Mouse (Mus musculus) adrenal gland, adult 2 months (tissue): ENCODE measurements at regions not wholly inside any gene's neighbourhood (a gene's known extent, or its start where the extent isn't known, plus 50 kb on each side); places are given as distances from the start of the nearest gene placed in this dataset.

Source experiments
- DNase-seq: peaks from one replicate; pipeline ENCODE4 v3.0.0; 2021

DNA sequence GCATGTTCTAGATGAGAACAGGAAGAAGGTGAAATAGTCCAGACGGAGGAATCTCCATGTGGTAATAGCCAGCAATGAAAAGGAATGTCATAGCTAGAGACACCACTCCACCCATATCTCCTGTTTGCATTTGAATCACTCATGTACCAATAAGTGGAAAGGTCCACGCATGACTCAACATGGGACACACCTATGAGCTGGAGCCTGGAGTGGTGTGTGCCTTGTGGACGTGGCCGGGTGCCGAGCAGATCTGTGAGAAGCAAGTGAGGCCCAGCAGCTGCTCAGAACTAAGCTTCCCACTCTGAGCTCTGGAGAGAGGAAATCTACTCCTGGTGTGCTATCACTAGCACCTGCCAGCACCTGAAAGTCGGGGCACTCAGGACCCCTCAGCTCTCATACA lies 116.4 kb upstream of the Xylt1 start:
- DNase-seq, result no peak

DNA sequence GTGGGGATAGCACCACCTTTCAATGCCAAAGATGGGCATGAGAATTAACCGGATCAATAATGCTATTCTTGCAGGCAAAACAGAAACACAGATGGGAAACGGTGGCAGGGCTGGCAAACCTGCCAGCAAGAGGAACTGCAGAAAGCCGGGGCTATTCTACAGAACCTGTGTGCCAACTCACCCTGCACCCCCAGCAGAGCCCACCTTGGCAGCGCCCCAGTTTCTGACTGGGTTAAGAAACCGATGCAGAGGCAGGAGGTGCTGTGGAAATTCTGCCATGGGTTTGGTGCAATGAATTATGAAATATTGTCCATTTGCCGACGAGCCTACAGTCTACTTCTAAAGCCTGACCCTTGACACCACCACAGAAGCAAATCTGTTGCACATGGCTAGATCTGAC lies 112.7 kb upstream of the Xylt1 start:
- DNase-seq, result no peak

DNA sequence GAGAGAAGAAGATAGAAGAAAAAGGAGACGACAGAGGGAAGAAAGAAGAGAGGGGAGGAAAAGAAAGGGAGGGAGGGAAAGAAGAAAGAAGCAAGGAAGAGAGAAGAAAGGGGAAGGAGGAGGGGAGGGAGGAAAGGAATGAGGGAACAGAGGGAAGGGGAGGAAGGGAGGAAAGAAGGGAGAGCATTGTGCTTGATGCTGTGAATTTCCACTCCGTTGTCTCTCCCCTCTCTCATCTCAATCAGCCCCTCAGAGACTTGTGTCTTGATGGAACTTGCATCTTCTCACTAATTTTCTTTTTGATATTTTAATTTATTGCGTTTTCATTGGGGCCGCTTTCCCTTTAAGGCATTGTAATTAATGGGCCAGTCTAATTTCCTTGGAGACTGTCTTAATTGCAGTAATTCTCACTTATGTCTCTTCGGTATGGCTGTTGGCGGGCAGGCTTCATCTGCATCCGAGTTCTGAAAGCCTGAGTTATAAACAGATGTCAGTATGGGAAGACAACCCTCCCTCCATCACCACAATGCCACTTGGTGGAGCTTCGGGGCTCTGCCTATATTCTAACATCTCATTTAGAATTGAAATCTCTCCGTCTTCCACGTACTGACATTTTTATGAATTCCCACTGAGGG lies 111.4 kb upstream of the Xylt1 start:
- no peak for DNase-seq

DNA sequence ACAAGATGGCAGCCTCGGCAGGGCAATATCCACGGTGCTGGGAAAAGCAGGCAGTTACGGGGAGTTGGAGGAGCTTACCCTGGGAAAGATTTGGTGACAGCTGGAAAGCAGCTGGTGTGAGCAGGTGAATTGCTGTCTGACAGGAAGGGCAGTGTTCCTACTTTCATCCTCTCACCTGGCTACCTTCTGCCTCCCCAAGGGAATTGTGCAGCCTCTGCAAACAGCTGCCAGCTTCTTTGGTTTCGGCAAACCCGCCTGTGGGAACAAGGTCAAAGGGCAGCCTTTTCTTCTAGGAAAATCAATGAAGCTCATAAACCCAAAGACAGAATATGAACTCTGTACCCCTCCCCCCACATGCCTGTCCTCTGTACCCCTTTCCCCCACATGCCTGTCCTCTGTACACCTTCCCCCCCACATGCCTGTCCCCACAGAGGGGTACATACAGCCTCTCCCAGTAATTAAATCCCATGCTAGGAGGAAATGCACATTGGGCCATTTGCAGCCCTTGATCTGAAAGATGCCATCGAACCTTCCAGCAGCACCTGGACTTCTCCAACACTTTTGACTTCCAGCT lies 102.3 kb upstream of the Xylt1 start:
- no peak for DNase-seq

DNA sequence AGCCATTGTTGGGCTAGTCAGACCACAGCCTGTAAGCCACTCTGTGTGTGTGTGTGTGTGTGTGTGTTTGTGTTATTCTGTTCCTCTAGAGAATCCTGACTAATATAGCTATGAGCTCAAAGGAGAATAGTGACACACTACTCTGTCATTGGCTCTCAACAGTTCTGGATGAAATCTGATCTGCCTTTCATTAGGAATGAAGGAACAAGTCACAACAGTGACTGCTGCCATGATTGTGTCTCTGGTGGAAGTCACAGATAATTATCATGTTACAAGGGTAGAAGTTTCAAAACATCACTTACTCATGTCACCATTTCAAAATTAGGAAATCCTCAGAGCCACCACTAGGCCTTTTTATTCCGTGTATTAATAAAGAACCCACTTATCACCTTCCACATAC lies 98.6 kb upstream of the Xylt1 start:
- DNase-seq, result no peak

DNA sequence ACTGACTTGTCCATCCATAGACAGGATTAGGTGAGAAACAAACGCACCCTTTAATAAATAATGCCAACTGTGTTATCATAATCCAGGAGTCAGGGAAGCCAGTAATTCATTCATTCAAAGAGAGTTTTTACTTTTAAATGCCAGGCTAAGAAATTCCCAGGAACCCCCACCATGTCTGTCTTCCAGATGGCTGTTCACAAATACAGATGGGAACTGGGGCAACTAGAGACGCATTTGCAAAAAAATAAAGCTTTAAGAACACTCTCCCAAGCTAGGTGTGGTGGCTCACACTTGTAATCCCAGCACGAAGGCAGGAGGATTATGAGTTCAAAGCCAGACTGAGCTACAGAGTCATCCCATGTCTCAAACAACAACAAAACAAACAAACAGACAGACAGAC lies 95.6 kb upstream of the Xylt1 start:
- DNase-seq, result no peak

DNA sequence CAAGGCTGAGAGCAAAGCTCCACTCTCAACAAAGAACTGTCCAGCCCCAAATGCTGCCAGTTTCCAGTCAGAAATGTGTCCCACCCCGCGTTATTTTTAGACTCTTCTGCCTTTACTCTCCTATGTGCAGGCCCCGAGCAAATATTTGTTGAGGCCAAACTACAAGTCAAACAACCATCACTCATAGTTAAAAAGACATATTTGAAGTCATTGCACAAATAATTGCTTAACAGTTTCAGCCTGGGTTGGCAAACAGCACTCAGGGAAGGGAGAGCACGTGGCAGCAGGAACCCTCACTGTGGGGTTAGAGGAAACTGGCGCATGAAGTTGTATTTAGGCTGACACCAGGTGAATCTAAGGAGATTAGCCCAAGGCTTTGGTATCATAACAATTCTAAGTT lies 94.8 kb upstream of the Xylt1 start:
- peak; percentile 10 for DNase-seq

DNA sequence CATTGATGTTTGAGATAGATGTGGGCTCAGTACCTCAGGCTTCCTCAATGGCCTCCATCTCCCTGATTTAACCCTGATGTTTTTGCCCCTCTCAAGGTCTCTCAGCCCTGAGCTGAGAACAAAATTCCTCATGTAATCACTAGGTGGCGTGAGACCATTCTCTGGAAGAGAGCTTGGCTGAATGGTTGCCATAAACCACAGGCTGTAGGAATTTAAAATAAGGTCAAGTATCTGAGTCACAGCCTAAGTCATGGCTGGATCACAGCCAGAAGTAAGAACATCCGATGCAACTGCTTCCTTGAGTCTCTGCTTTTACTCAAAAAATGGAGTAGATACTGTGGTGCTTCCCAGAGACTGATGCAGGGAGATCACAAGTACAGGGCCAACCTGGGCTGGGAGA lies 77.1 kb upstream of the Xylt1 start:
- DNase-seq, result peak; percentile 58

DNA sequence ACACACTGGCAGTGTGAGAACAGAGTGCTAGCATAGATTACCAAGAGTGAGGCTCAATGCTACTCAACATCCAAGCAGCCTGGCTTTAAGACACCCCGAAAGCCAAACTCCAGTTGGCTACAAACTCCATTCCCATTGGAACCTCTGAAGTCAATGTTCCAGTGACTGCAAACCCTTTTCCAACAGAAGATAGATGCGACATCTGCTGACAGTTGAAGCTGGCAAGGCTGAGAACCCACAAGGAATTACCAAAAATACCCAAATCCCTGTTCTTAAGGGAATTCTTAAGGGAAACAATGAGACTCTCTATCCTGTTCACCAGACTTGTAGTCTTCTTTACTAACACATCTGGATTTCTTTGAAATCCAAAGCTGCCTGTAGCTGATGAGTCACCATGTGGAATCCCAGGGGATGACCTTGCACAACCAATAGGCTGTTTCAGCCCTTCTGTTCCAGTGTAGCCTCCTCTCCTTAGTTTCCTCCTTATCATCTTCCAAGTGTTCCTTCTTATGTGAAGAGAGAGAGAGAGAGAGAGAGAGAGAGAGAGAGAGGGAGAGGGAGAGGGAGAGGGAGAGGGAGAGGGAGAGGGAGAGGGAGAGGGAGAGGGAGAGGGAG lies 70.1 kb upstream of the Xylt1 start:
- DNase-seq, result peak; percentile 62

DNA sequence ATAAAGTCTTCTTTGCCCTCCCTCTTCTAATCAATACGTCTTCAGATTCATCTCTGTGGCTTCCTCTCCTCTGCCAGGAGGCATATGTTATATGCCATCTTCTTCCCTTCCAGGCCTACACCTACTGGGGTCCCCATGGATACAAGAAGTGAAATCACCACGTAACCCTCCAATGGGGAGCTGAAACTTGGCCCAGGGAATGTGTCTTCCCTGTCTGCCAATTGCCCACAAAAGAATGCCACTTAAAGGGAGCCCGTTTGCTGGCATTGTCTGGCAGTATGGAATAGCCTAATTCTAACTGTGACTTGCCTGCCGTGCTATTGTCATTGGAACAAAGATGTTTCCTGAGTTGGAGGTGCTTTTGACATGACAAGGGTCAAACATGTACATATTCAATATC lies 69.5 kb upstream of the Xylt1 start:
- DNase-seq, result no peak

DNA sequence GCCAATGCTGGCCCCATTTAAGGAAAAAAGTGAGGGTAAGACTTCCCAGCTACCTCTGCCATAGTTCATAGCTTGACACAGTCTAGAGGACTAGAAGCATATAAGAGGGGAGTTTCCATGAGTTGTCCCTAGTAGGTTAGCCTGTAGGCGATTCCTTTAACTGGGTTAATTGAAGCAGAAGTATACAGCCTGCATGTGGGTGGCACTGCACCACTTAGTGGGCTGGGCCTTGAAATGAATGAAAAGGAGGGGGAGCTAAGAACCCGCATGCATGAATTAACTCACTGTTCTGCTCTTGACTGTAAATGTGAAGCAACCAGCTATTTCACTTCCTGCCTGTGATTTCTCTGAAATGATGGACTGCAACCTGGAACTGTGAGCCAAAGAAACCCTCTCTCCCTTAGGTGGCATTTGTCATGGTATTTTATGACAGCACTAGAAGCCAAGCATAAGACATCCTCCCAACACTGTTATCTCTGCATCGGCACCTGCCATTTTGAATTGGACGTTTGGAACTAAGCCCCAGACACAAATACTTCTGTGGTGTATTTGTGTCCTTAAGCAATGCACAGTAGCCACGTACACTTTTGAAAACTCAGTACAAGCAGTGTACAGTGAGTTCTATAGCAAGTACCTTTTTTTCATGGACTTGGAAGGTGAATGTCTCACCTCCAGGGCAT lies 64.5 kb upstream of the Xylt1 start:
- DNase-seq, result no peak

DNA sequence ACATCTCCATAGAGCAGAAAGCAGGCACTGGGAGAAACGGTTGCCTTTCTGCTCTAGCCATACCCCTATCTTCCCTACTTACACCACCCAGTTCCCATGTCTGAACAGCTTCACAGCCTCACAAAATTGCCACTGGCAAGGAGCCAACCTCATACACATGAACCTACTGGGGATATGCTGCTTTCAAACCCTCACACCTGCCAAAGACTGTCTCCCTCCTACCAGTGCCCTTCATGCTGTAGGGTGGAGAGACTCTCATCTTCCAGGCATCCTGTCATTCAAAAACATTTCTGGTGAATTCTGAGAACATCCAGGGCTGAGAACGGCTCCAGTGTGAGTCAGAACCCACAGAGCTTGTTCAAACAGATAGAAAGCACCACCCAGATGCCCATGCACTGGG lies 63.4 kb upstream of the Xylt1 start:
- DNase-seq, result no peak

DNA sequence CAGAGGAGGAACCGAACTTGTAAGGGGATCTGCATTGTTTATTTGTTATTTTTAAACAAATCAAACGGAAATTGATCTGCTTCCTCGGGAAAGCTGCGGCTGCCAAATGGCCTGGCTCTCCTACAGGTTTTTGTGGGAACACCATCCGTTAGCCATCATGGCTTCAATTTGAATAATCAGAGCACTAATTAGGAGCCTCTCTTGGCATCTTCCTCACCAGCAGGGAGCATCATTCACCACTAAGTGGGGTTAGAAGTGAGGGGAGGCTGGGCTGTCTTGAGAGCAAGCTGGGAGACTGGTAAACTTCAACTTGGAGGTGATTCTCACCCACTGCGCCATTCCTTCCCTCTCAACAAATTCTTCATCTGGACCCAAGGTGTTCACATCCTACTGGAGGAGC lies 60.2 kb upstream of the Xylt1 start:
- no peak for DNase-seq
